Mouse (Mus musculus) thymus, adult 2 months (tissue): ENCODE data around the gene Dab1. TPM values are rescaled to one million over a fixed set of nuclear protein-coding genes. Genes with fewer than 3 reads are reported as not detected.

Experiments used
- DNase-seq: peaks from one replicate; pipeline ENCODE4 v3.0.0; 2021
- H3K27ac ChIP-seq: fragments of 200-500 bp; 2 replicates; pipeline ENCODE4 v1.5.1; 2012; ENCODE audit warnings: low read length, control low read depth; ENCODE audit not compliant: control insufficient read depth, insufficient read depth
- H3K27me3 ChIP-seq: fragments of 200-500 bp; 2 replicates; pipeline ENCODE4 v1.6.1; 2012; ENCODE audit warnings: mild to moderate bottlenecking, low read length, moderate library complexity, mixed read lengths; ENCODE audit not compliant: control insufficient read depth, insufficient read depth
- H3K36me3 ChIP-seq: fragments of 200-500 bp; 2 replicates; pipeline ENCODE4 v1.6.1; 2012; ENCODE audit warnings: mild to moderate bottlenecking, low read length, moderate library complexity; ENCODE audit not compliant: control insufficient read depth, insufficient read depth
- H3K4me1 ChIP-seq: fragments of 200-500 bp; replicated peaks from 2 replicates; pipeline ENCODE4 v1.6.1; 2012; ENCODE audit warnings: low read length; ENCODE audit not compliant: control insufficient read depth, insufficient read depth
- H3K4me3 ChIP-seq: fragments of 200-500 bp; 2 replicates; pipeline ENCODE4 v1.5.1; 2012; ENCODE audit warnings: mild to moderate bottlenecking, low read length, control low read depth, moderate library complexity; ENCODE audit not compliant: control insufficient read depth, insufficient read depth
- CTCF ChIP-seq: fragments of 200-500 bp; IDR thresholded peaks from 2 replicates; pipeline ENCODE4 v1.5.1; 2012; ENCODE audit warnings: mild to moderate bottlenecking, control low read depth, low read length, moderate library complexity, borderline replicate concordance; ENCODE audit not compliant: control insufficient read depth, poor library complexity, insufficient read depth; ENCODE audit errors: extremely low read depth
- POLR2A ChIP-seq: fragments of 200-500 bp; IDR thresholded peaks from 2 replicates; pipeline ENCODE4 v1.6.1; 2012; ENCODE audit warnings: mild to moderate bottlenecking, low read length, control low read depth, moderate library complexity; ENCODE audit not compliant: control insufficient read depth, poor library complexity, insufficient read depth; ENCODE audit errors: extremely low read depth
- WGBS: fragments of 180-500 bp; shearing (Covaris S2); methylation state at CpG from one replicate; pipeline ENCODE4 v1.1.7; 2018; 5-methylcytosine and 5-hydroxymethylcytosine counted together
- polyA plus RNA-seq: library from polyadenylated mRNA; depleted of rRNA; stranded (reverse); fragments of >200 nt; gene quantifications from 2 replicates; pipeline ENCODE4 v1.2.3, GENCODE M21; 2012

Dab1 gene
- polyA plus RNA-seq, 1 experiment: 0.28 TPM

DNA sequence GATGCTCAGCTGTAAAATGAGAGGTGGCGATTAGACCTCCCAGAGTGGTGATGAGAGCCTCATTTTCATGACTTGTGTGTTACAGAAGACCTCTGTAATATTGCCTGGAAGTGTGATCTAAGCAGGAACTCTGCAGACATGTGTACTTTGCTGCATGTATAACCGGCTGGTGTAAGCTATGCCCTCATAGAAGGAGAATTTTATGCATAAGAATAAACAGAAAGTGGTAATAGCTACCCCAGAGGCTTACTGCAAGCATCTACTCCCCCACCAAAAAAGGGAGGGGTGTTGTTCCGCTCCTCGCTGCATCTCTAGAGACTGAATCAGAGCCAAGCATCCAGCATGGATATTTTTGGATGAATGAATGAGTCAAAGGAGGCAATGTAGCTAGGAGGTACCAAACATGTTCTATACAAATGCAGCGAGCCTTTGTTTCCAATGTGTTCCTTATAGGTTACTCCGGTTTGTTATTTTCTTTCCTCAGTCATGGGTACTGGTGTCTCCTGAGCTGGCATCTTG, 1104.4 kb downstream of the Dab1 start:
- 93% methylated on average over 6 of the region's 6 CpGs for WGBS
- TF ChIP-seq POLR2A (no peak), CTCF (no peak)
- Histone ChIP-seq H3K36me3 (no peaks in the 10 kb centered on the region), H3K27me3 (no peaks in the 10 kb centered on the region), H3K4me1 (no peaks in the 10 kb centered on the region), H3K27ac (no peak overlapping the region), H3K4me3 (no peak overlapping the region)
- DNase-seq: no peak

DNA sequence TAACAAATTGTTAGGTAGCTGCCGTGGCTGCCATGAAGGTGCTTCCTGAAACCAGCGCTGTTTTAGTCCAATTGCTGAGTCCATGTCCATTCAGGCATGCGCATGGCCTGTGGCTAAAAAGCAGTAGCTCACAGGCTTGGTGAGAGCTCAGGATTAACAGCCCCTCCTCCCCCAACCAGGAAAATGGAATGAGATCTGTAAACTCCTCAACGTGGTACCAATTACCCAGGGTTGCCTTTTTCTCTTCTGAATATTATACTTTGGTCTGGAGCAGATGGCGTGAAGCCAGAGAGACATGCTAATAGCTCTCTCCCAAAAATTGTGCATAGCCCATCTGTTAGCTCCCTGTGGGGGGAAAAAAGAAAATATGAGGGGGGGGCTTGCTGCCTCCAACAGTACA, 1105.1 kb downstream of the Dab1 start:
- no peak for DNase-seq
- WGBS: 80% methylated on average over 5 of the region's 5 CpGs
- TF ChIP-seq CTCF (no peak), POLR2A (no peak)

GRCm38 (mm10) chr4:104725673-104726072, 1106.5 kb downstream of the Dab1 start:
- 61% methylated on average over 3 of the region's 3 CpGs for WGBS
- Histone ChIP-seq H3K27ac (no peak overlapping the region), H3K4me1 (no peaks in the 10 kb centered on the region), H3K4me3 (no peak overlapping the region), H3K27me3 (no peaks in the 10 kb centered on the region), H3K36me3 (no peaks in the 10 kb centered on the region)
- no peak for DNase-seq
- TF ChIP-seq CTCF (no peak), POLR2A (no peak)

More for the DNA sequence above, 1105.1 kb downstream of the Dab1 start:
- Histone ChIP-seq H3K4me1 (no peaks in the 10 kb centered on the region), H3K4me3 (no peak overlapping the region), H3K27me3 (no peaks in the 10 kb centered on the region), H3K36me3 (no peaks in the 10 kb centered on the region), H3K27ac (no peak overlapping the region)

GRCm38 (mm10) chr4:104729185-104729584, 1110.0 kb downstream of the Dab1 start:
- no peak for DNase-seq
- no peaks in the 10 kb centered on the region for H3K27me3 ChIP-seq
- H3K4me1 ChIP-seq: no peaks in the 10 kb centered on the region
- TF ChIP-seq POLR2A (no peak), CTCF (no peak)
- no peak overlapping the region for H3K4me3 ChIP-seq
- H3K27ac ChIP-seq: no peak overlapping the region
- H3K36me3 ChIP-seq: no peaks in the 10 kb centered on the region
- WGBS: 45% methylated on average over 8 of the region's 8 CpGs

- no peaks in the 10 kb centered on the region for H3K27me3 ChIP-seq
- TF ChIP-seq POLR2A: no peak
- no peak for DNase-seq
- no peaks in the 10 kb centered on the region for H3K4me1 ChIP-seq
- no peak overlapping the region for H3K27ac ChIP-seq
- no peak overlapping the region for H3K4me3 ChIP-seq
- WGBS: 81% methylated on average over 6 of the region's 6 CpGs
- no peaks in the 10 kb centered on the region for H3K36me3 ChIP-seq
Observed at GRCm38 (mm10) chr4:104746500-104746899, 1127.3 kb downstream of the Dab1 start.

GRCm38 (mm10) chr4:104754090-104754489, 1134.9 kb downstream of the Dab1 start:
- no peak for TF ChIP-seq POLR2A
- Histone ChIP-seq H3K36me3 (no peaks in the 10 kb centered on the region), H3K4me1 (no peaks in the 10 kb centered on the region), H3K27ac (no peak overlapping the region), H3K27me3 (no peaks in the 10 kb centered on the region), H3K4me3 (no peak overlapping the region)
- no peak for DNase-seq
- WGBS: 83% methylated on average over 3 of the region's 3 CpGs

GRCm38 (mm10) chr4:104760878-104761624, 1141.9 kb downstream of the Dab1 start:
- TF ChIP-seq POLR2A (no peak), CTCF (no peak)
- no peaks in the 10 kb centered on the region for H3K36me3 ChIP-seq
- H3K4me3 ChIP-seq: no peak overlapping the region
- no peak overlapping the region for H3K27ac ChIP-seq
- no peaks in the 10 kb centered on the region for H3K4me1 ChIP-seq
- H3K27me3 ChIP-seq: no peaks in the 10 kb centered on the region
- 91% methylated on average over 13 of the region's 13 CpGs for WGBS
- DNase-seq: no peak
